Mouse (Mus musculus) C2C12 (cell line): ENCODE measurements around the gene Hpgds. TPM values are rescaled to one million over a fixed set of nuclear protein-coding genes. Genes with fewer than 3 reads are reported as not detected.

Experiments used
- H3K27me3 ChIP-seq: one replicate; pipeline ENCODE4 v1.6.1; 2011; ENCODE audit not compliant: control insufficient read depth, insufficient read depth, insufficient read length
- H3K36me3 ChIP-seq: one replicate; pipeline ENCODE4 v1.6.1; 2011; ENCODE audit not compliant: control insufficient read depth, insufficient read depth
- H3K4me3 ChIP-seq: one replicate; pipeline ENCODE4 v1.5.1; 2011; ENCODE audit warnings: mild to moderate bottlenecking, control low read depth; ENCODE audit not compliant: poor library complexity, insufficient read depth, severe bottlenecking
- H3K79me2 ChIP-seq: one replicate; pipeline ENCODE4 v1.6.1; 2011; ENCODE audit not compliant: control insufficient read depth, insufficient read depth
- H3K79me3 ChIP-seq: one replicate; pipeline ENCODE4 v1.6.1; 2011; ENCODE audit warnings: low read depth, control low read depth
- H3ac ChIP-seq: one replicate; pipeline ENCODE3; 2011; ENCODE audit warnings: low read depth; ENCODE audit not compliant: control insufficient read depth, insufficient read length
- CEBPB ChIP-seq: IDR thresholded peaks from one replicate; pipeline ENCODE4 v1.6.1; 2011; ENCODE audit warnings: low read depth, mild to moderate bottlenecking, control low read depth, moderate library complexity
- CTCF ChIP-seq: IDR thresholded peaks from one replicate; pipeline ENCODE4 v1.5.1; 2011; ENCODE audit not compliant: control insufficient read depth, insufficient read depth, insufficient read length
- FOSL1 ChIP-seq: IDR thresholded peaks from one replicate; pipeline ENCODE4 v1.8.0; 2011; ENCODE audit warnings: mild to moderate bottlenecking, low read length; ENCODE audit not compliant: poor library complexity, insufficient read depth, severe bottlenecking
- MAX ChIP-seq: IDR thresholded peaks from one replicate; pipeline ENCODE4 v1.6.1; 2011; ENCODE audit warnings: mild to moderate bottlenecking, control low read depth
- MYOD1 ChIP-seq: IDR thresholded peaks from one replicate; pipeline ENCODE4 v1.6.1; 2011; ENCODE audit warnings: low read depth; ENCODE audit not compliant: control insufficient read depth, insufficient read length
- MYOG ChIP-seq: IDR thresholded peaks from one replicate; pipeline ENCODE4 v1.6.1; 2011; ENCODE audit not compliant: control insufficient read depth, insufficient read length; ENCODE audit errors: extremely low read depth
- USF1 ChIP-seq: IDR thresholded peaks from one replicate; pipeline ENCODE4 v1.6.1; 2011; ENCODE audit warnings: low read depth, mild to moderate bottlenecking, control low read depth, moderate library complexity
- polyA plus RNA-seq: library from polyadenylated mRNA; unstranded; fragments of >200 nt; fragmentation: generic; extraction: Trizol; gene quantifications from one replicate; pipeline ENCODE4 v1.2.1, GENCODE M21; 2012; ENCODE audit warnings: missing spikeins

Gene Hpgds
- polyA plus RNA-seq, 1 experiment, result 0.07 TPM

DNA sequence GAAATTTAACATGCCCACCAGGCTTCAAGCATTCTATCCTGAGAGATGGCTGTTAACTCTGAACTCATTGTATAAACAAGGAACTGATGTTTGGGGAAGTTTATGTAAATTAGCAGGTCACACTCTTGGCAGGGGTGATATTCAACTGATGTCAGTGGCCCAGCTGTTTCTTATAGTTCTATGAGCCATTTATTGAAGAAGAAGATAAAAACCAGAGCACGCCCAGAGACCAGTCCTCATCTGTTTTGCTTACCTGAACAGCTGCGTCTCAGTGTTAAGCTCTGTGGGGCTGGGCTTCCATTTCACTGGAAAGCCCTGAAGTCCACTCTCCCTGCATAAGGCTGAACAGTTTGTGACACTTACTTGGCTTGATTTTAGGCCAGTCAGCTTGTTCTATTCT is 6.9 kb downstream of the Hpgds start:
- no peak overlapping the region for H3ac ChIP-seq
- no peaks in the 10 kb centered on the region for H3K36me3 ChIP-seq
- peaks cover 3% of the 10 kb centered on the region for H3K27me3 ChIP-seq
- TF ChIP-seq CTCF, result no peak
- TF ChIP-seq USF1, result no peak
- TF ChIP-seq MYOD1, result no peak
- no peak for TF ChIP-seq CEBPB
- no peak for TF ChIP-seq MAX
- TF ChIP-seq MYOG, result no peak
- TF ChIP-seq FOSL1, result no peak
- H3K4me3 ChIP-seq, result no peak overlapping the region
- no peaks in the 10 kb centered on the region for H3K79me3 ChIP-seq
- H3K79me2 ChIP-seq, result no peaks in the 10 kb centered on the region

DNA sequence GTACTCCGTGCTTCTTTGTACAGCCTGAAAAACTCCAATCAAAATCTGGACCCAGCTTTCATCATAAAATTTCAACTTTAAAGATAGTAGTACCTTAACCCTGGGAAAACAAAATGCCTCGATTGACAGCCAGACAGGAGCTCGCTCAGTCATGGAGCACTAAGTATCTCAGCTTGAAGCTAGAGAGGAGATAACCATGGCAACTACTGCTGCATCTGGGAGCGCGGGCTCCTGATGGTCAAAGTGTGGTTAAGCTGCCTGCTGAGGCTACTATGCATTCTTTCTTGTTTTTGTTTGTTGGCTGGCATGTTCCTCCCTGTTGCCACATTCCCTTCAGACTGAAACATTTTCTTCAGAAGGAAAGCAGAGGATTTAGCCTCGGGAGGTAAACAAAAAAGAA is 12.3 kb downstream of the Hpgds start:
- no peaks in the 10 kb centered on the region for H3K79me2 ChIP-seq
- H3K4me3 ChIP-seq, result no peak overlapping the region
- no peaks in the 10 kb centered on the region for H3K79me3 ChIP-seq
- H3K27me3 ChIP-seq, result no peaks in the 10 kb centered on the region
- no peak overlapping the region for H3ac ChIP-seq
- H3K36me3 ChIP-seq, result no peaks in the 10 kb centered on the region
- TF ChIP-seq CTCF (no peak), MYOG (no peak), MYOD1 (no peak), FOSL1 (no peak), MAX (no peak), CEBPB (no peak), USF1 (no peak)

DNA sequence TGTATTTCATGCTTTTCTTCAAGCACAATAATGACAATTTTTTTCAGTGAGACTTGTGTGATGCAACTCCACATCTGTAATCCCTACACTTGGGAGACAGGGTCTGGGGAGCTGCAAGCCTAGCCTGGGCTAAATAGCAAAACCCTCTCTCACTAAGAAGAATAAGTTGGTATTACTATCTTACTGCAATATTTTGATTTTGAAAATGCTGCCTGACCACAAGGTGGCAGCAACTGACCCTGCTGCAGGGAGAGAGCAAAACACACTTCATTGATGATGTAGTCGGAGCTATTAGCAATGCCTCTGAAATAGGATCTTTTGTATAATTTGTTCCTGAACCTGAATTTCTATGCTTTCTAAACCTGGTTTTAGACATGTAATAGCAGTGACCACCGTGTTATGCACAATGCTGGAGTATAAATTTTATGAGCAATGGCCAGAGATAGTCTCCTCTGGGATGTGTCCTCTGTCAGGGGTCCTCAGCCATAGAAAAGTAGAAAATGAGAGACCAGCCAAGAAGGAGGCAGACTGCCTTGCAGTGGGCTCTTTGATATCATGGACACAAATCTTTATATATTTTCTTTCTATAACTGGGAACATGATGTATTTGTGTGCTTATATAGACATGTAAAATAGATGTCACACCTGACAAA is 18.5 kb downstream of the Hpgds start:
- Histone ChIP-seq H3K79me3 (no peaks in the 10 kb centered on the region), H3ac (no peak overlapping the region)
- TF ChIP-seq MYOG (no peak), CTCF (peak; percentile 23)

DNA sequence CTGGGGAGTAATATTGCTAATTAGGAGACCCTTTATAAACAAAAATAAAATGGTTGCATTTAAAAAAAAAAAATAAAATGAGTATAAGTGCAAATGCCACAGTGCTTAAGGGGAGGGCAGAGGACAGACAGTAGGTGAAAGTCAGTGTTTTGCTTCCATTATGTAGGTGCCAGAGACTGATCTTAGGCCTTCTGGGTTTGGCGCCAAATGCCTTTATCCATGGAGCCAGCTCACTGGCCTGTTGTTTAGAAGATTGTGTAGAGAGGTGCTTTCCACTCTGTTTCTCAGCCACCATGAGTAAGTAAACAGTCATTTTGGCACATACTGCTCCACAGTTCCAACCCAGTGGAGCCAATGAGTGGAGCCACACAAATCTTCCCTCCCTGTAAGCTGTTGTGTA is 27.2 kb downstream of the Hpgds start:
- Histone ChIP-seq H3K27me3 (no peaks in the 10 kb centered on the region), H3ac (no peak overlapping the region), H3K4me3 (no peak overlapping the region), H3K36me3 (peaks cover 60% of the 10 kb centered on the region), H3K79me3 (no peaks in the 10 kb centered on the region), H3K79me2 (no peaks in the 10 kb centered on the region)
- TF ChIP-seq MYOG (no peak), FOSL1 (no peak), CEBPB (no peak), MYOD1 (no peak), USF1 (no peak), MAX (no peak), CTCF (no peak)

More for the DNA sequence above, 18.5 kb downstream of the Hpgds start:
- Histone ChIP-seq H3K27me3 (no peaks in the 10 kb centered on the region), H3K36me3 (no peaks in the 10 kb centered on the region), H3K79me2 (no peaks in the 10 kb centered on the region), H3K4me3 (no peak overlapping the region)

DNA sequence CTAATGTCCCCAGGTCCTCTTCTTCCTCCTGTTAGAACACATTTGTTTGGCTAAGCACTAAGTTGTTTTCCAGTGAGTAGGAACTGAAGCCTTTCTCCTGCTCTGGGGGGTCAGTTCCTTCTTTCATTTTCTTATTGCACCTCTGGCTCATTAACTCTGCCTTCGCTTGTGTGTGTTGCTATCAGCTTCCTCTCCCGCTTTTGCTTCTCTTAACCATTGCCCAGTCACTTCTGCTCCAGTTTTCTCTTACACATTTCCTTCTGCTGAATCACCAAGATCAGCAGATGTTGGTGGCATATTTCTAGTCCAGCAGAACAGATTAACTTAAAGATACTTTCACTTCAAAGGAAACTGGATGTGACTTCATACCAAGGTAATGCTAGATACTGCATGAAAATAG is 29.8 kb downstream of the Hpgds start:
- H3K79me2 ChIP-seq, result no peaks in the 10 kb centered on the region
- H3K4me3 ChIP-seq, result no peak overlapping the region
- peaks cover 68% of the 10 kb centered on the region for H3K36me3 ChIP-seq
- no peaks in the 10 kb centered on the region for H3K27me3 ChIP-seq
- H3ac ChIP-seq, result no peak overlapping the region
- H3K79me3 ChIP-seq, result no peaks in the 10 kb centered on the region
- no peak for TF ChIP-seq FOSL1

DNA sequence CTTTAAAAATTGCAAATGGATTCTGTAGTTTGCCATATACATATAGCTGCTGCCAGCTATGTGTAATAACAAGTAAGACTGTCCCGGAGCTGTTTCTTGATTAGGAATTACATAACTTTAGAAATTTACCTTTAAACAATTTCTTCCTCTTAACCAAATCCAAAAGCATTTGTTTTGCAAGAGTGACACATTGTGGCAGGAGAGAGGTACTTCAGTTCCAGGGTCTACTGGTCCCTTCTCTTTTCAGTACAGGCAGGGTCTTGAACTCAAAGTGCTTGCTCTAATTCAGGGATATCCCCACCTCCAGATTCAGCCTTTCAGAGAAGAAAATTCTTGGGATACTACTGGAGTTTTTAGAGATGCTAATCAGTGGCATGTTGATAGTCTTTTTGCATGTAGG is 65.6 kb downstream of the Hpgds start:
- no peaks in the 10 kb centered on the region for H3K27me3 ChIP-seq
- H3K36me3 ChIP-seq, result peaks cover 81% of the 10 kb centered on the region
- peaks cover 10% of the 10 kb centered on the region for H3K79me3 ChIP-seq
- no peak overlapping the region for H3K4me3 ChIP-seq
- H3K79me2 ChIP-seq, result no peaks in the 10 kb centered on the region
- no peak overlapping the region for H3ac ChIP-seq
- TF ChIP-seq MAX, result no peak
- TF ChIP-seq CTCF, result no peak
- no peak for TF ChIP-seq USF1
